Mouse (Mus musculus) cerebellum, postnatal 10 days (tissue): ENCODE results near the gene Tmem238.

ENCODE experiments used
- DNase-seq, 2 experiments: peaks; one replicate each; pipeline ENCODE4 v3.0.0; 2021; ENCODE audit warnings: mixed read lengths in 2 of 2

Gene Tmem238

GRCm38 (mm10) chr7:4746326-4746980 is 43.0 kb downstream of the Tmem238 start:
- no peak for DNase-seq

- DNase-seq: no peak
Measured at GRCm38 (mm10) chr7:4744886-4745285, 44.6 kb downstream of the Tmem238 start.

GRCm38 (mm10) chr7:4743354-4743753 is 46.1 kb downstream of the Tmem238 start:
- no peak for DNase-seq

- DNase-seq: no peak
Measured at GRCm38 (mm10) chr7:4742482-4742819, 47.0 kb downstream of the Tmem238 start.

GRCm38 (mm10) chr7:4741672-4742481 is 47.6 kb downstream of the Tmem238 start:
- peak; percentile 34 to 40 for DNase-seq

GRCm38 (mm10) chr7:4741151-4741550 is 48.3 kb downstream of the Tmem238 start:
- DNase-seq: peak; percentile 82 to 84

GRCm38 (mm10) chr7:4740309-4740727 is 49.1 kb downstream of the Tmem238 start:
- DNase-seq: peak in 1 of 2 experiments; percentile 42

GRCm38 (mm10) chr7:4739544-4740275 is 49.7 kb downstream of the Tmem238 start, which contains the start of gene Kmt5c:
Gene Kmt5c (plus strand): TSS chr7:4740115.
- peak; percentile 97 to 99 for DNase-seq

GRCm38 (mm10) chr7:4739041-4739543 is 50.4 kb downstream of the Tmem238 start:
- peak; percentile 26 to 36 for DNase-seq
